Mouse (Mus musculus) heart, adult 2 months (tissue): Measurements from ENCODE around the gene Sh3pxd2b.

Experiments
- CTCF ChIP-seq: fragments of 200-600 bp; IDR thresholded peaks from 2 replicates; pipeline ENCODE4 v1.8.1; 2022; ENCODE audit warnings: antibody characterized with exemption, mild to moderate bottlenecking, moderate library complexity
- POLR2A ChIP-seq: fragments of 200-500 bp; IDR thresholded peaks from 2 replicates; pipeline ENCODE4 v1.6.1; 2011; ENCODE audit warnings: mild to moderate bottlenecking, low read depth, low read length, control low read depth; ENCODE audit not compliant: insufficient read depth

DNA sequence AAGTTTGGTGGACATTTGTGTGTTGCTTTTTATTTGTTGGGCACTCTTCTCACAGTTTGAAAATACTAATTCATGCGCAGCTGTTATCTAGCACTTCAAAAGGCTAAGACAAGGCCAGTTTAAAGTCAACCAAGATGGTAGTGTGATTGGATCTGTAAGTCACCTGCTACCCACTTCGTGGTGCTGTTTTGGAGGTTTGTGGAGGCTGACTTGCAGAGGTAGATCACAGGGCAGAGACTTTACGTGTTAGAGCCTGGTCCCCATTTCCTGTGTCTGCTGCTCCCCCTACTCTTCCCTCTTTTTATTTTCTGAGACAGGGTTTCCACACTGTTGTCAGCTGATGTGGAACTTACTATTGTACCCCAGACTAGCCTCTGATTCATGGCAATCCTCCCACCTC, 127.1 kb downstream of the Sh3pxd2b start:
- TF ChIP-seq CTCF: no peak
- no peak for TF ChIP-seq POLR2A
